Mouse (Mus musculus) limb, embryonic 10.5 days (tissue): ENCODE measurements around the gene Trem1. TPM values are rescaled to one million over a fixed set of nuclear protein-coding genes. Genes with fewer than 3 reads are reported as not detected.

Source experiments
- polyA plus RNA-seq: library from polyadenylated mRNA; unstranded; fragments of >200 nt; fragmentation: Nextera tagmentation; extraction: Ambion mirVana; gene quantifications from 2 replicates; pipeline ENCODE4 v1.2.1, GENCODE M21; 2016

The Trem1 gene
- polyA plus RNA-seq, 1 experiment from 2014 or later = not detected

Other genes starting within 250 kb of the Trem1 start
- not detected in 2 replicates for gene 1700122O11Rik, start 194.5 kb upstream of the Trem1 start, polyA plus RNA-seq
- gene 1700067P10Rik, start 143.4 kb upstream of the Trem1 start, polyA plus RNA-seq = not detected in 2 replicates
- not detected in 2 replicates for gene 9830107B12Rik, start 86.5 kb upstream of the Trem1 start, polyA plus RNA-seq
- gene A530064D06Rik, start 65.5 kb upstream of the Trem1 start, polyA plus RNA-seq = not detected in 2 replicates
- 0.14 TPM in 1 of 2 replicates, not detected in the other for gene Trem3, start 15.0 kb downstream of the Trem1 start, polyA plus RNA-seq
- 0.34 TPM in 1 of 2 replicates, not detected in the other for gene Treml4, start 31.5 kb downstream of the Trem1 start, polyA plus RNA-seq
- gene Treml2, start 66.7 kb downstream of the Trem1 start, polyA plus RNA-seq = 0.25 and 0.54 TPM in 2 replicates
- gene B430306N03Rik, start 83.4 kb downstream of the Trem1 start, polyA plus RNA-seq = 0.09 TPM in 1 of 2 replicates, not detected in the other
- 0.51 and 0.59 TPM in 2 replicates for gene Trem2, start 113.6 kb downstream of the Trem1 start, polyA plus RNA-seq
- 1.8 and 2.0 TPM in 2 replicates for gene Treml1, start 127.1 kb downstream of the Trem1 start, polyA plus RNA-seq
- gene Nfya, start 177.1 kb downstream of the Trem1 start, polyA plus RNA-seq = 21.9 and 26.4 TPM in 2 replicates
- gene Oard1, start 177.2 kb downstream of the Trem1 start, polyA plus RNA-seq = 75.0 and 80.3 TPM in 2 replicates
- 0.92 and 1.2 TPM in 2 replicates for gene Apobec2, start 200.2 kb downstream of the Trem1 start, polyA plus RNA-seq
- not detected in 2 replicates for gene Tspo2, start 218.8 kb downstream of the Trem1 start, polyA plus RNA-seq
- gene Unc5cl, start 222.1 kb downstream of the Trem1 start, polyA plus RNA-seq = 0.06 and 0.13 TPM in 2 replicates